Mouse (Mus musculus) stomach, embryonic 16.5 days (tissue): Measurements from ENCODE around the gene Sipa1l3. TPM values are rescaled to one million over a fixed set of nuclear protein-coding genes. Genes with fewer than 3 reads are reported as not detected.

Experiments used
- ATAC-seq: fragments of 200-750 bp; cut with Nextera tagmentation; 2 replicates; pipeline ENCODE4 v1.8.0; 2017; ENCODE audit warnings: moderate number of reproducible peaks, moderate TSS enrichment; ENCODE audit not compliant: insufficient read depth, low FRiP score
- H3K27ac ChIP-seq: fragments of 300-500 bp; sonication (generic); 2 replicates; pipeline ENCODE4 v1.5.1; 2014; ENCODE audit warnings: low read length
- H3K27me3 ChIP-seq: fragments of 300-500 bp; sonication (generic); 2 replicates; pipeline ENCODE4 v1.6.1; 2014; ENCODE audit warnings: low read length, control low read depth, mixed read lengths; ENCODE audit not compliant: control insufficient read depth, insufficient read depth
- H3K36me3 ChIP-seq: fragments of 300-500 bp; sonication (generic); 2 replicates; pipeline ENCODE4 v1.6.1; 2014; ENCODE audit warnings: low read length; ENCODE audit not compliant: control insufficient read depth, insufficient read depth
- H3K4me1 ChIP-seq: fragments of 300-500 bp; sonication (generic); 2 replicates; pipeline ENCODE4 v1.6.1; 2014; ENCODE audit warnings: low read length, control low read depth, mixed read lengths; ENCODE audit not compliant: control insufficient read depth, insufficient read depth
- H3K4me2 ChIP-seq: fragments of 300-500 bp; sonication (generic); 2 replicates; pipeline ENCODE4 v1.6.1; 2014; ENCODE audit warnings: low read depth, low read length, mixed read lengths
- H3K4me3 ChIP-seq: fragments of 300-500 bp; sonication (generic); replicated peaks from 2 replicates; pipeline ENCODE4 v1.5.1; 2014; ENCODE audit warnings: mild to moderate bottlenecking, low read length
- H3K9ac ChIP-seq: fragments of 300-500 bp; sonication (generic); 2 replicates; pipeline ENCODE4 v1.6.1; 2014; ENCODE audit warnings: low read length
- H3K9me3 ChIP-seq: fragments of 300-500 bp; sonication (generic); replicated peaks from 2 replicates; pipeline ENCODE4 v1.6.1; 2016; ENCODE audit warnings: low read length, control low read depth; ENCODE audit not compliant: control insufficient read depth
- WGBS: fragments of 180-500 bp; shearing (Covaris S2); extraction: QIAGEN DNeasy Blood & Tissue Kit; methylation state at CpG from one replicate; pipeline ENCODE4 v1.1.7; 2014; 5-methylcytosine and 5-hydroxymethylcytosine counted together
- polyA plus RNA-seq: library from polyadenylated mRNA; unstranded; fragments of >200 nt; fragmentation: Nextera tagmentation; extraction: Ambion mirVana; gene quantifications from 2 replicates; pipeline ENCODE4 v1.2.1, GENCODE M21; 2015

Gene Sipa1l3
- polyA plus RNA-seq, 1 experiment from 2014 or later = 22.2 TPM

GRCm38 (mm10) chr7:29306619-29307018 lies 211.8 kb downstream of the Sipa1l3 start:
- peaks cover 18% of the 10 kb centered on the region; the same call in 1 of the 2 replicates for H3K27me3 ChIP-seq
- H3K4me1 ChIP-seq = peaks cover 40% of the 10 kb centered on the region

GRCm38 (mm10) chr7:29306108-29306507 lies 212.3 kb downstream of the Sipa1l3 start:
- peaks cover 40% of the 10 kb centered on the region for H3K4me1 ChIP-seq
- no peaks in the 10 kb centered on the region for H3K9me3 ChIP-seq
- H3K27me3 ChIP-seq = peaks cover 18% of the 10 kb centered on the region; the same call in 1 of the 2 replicates
- ATAC-seq = no peak
- H3K27ac ChIP-seq = no peak overlapping the region
- no peak overlapping the region for H3K4me2 ChIP-seq
- no peak overlapping the region for H3K9ac ChIP-seq
- H3K4me3 ChIP-seq = no peak overlapping the region
- 69% methylated on average over 7 of the region's 7 CpGs for WGBS
- no peaks in the 10 kb centered on the region for H3K36me3 ChIP-seq

More at GRCm38 (mm10) chr7:29306619-29307018, 211.8 kb downstream of the Sipa1l3 start:
- Histone ChIP-seq H3K27ac (no peak overlapping the region), H3K36me3 (no peaks in the 10 kb centered on the region), H3K9me3 (no peaks in the 10 kb centered on the region), H3K4me2 (0 out of 2 replicates have a peak overlapping the region, but pooled peaks have one; percentile 99), H3K9ac (no peak overlapping the region), H3K4me3 (no peak overlapping the region)
- WGBS = 33% methylated on average over 7 of the region's 7 CpGs
- no peak for ATAC-seq

GRCm38 (mm10) chr7:29305263-29305988 lies 213.0 kb downstream of the Sipa1l3 start:
- Histone ChIP-seq H3K27me3 (peaks cover 18% of the 10 kb centered on the region; the same call in 1 of the 2 replicates), H3K9me3 (no peaks in the 10 kb centered on the region), H3K9ac (peak overlapping the region; percentile 70; the same call in 1 of the 2 replicates), H3K36me3 (no peaks in the 10 kb centered on the region), H3K4me3 (peak overlapping the region; percentile 58), H3K27ac (no peak overlapping the region), H3K4me1 (peaks cover 40% of the 10 kb centered on the region), H3K4me2 (peak overlapping the region; percentile 97)
- WGBS = 46% methylated on average over 9 of the region's 9 CpGs
- no peak for ATAC-seq

- peak overlapping the region; percentile 97 for H3K4me2 ChIP-seq
- peak overlapping the region; percentile 58 for H3K4me3 ChIP-seq
- no peak overlapping the region for H3K27ac ChIP-seq
- no peaks in the 10 kb centered on the region for H3K9me3 ChIP-seq
- peaks cover 39% of the 10 kb centered on the region for H3K4me1 ChIP-seq
- WGBS = under 1% methylated on average over 48 of the region's 48 CpGs
- peaks cover 18% of the 10 kb centered on the region; the same call in 1 of the 2 replicates for H3K27me3 ChIP-seq
- no peak for ATAC-seq
- H3K36me3 ChIP-seq = no peaks in the 10 kb centered on the region
- H3K9ac ChIP-seq = peak overlapping the region; percentile 70
These were observed 213.8 kb downstream of the Sipa1l3 start for GRCm38 (mm10) chr7:29304463-29305262.

- ATAC-seq = peak; percentile 88
- Histone ChIP-seq H3K9me3 (no peaks in the 10 kb centered on the region), H3K4me1 (peaks cover 32% of the 10 kb centered on the region), H3K4me2 (peak within 1 kb of the TSS; percentile 97), H3K36me3 (no peaks in the 10 kb centered on the region), H3K9ac (peak within 1 kb of the TSS; percentile 70), H3K27ac (no peak within 1 kb of the TSS), H3K4me3 (peak within 1 kb of the TSS; percentile 58), H3K27me3 (peaks cover 16% of the 10 kb centered on the region; the same call in 1 of the 2 replicates)
- WGBS = under 1% methylated on average over 65 of the region's 67 CpGs
These were observed 214.5 kb downstream of the Sipa1l3 start, which contains the start of gene Dpf1 for GRCm38 (mm10) chr7:29303738-29304462. Dpf1 (plus strand) TSS chr7:29303951.

GRCm38 (mm10) chr7:29302641-29303040 lies 215.8 kb downstream of the Sipa1l3 start:
- H3K27me3 ChIP-seq = peaks cover 16% of the 10 kb centered on the region; the same call in 1 of the 2 replicates
- no peaks in the 10 kb centered on the region for H3K36me3 ChIP-seq
- no peaks in the 10 kb centered on the region for H3K9me3 ChIP-seq
- WGBS = 56% methylated on average over 7 of the region's 7 CpGs
- no peak overlapping the region for H3K9ac ChIP-seq
- H3K4me3 ChIP-seq = no peak overlapping the region
- no peak overlapping the region for H3K27ac ChIP-seq
- no peak for ATAC-seq
- H3K4me2 ChIP-seq = no peak overlapping the region
- H3K4me1 ChIP-seq = peaks cover 24% of the 10 kb centered on the region

- Histone ChIP-seq H3K4me1 (peaks cover 16% of the 10 kb centered on the region), H3K36me3 (no peaks in the 10 kb centered on the region), H3K4me3 (no peak overlapping the region), H3K9ac (no peak overlapping the region), H3K27me3 (peaks cover 16% of the 10 kb centered on the region; the same call in 1 of the 2 replicates), H3K4me2 (no peak overlapping the region), H3K9me3 (no peaks in the 10 kb centered on the region), H3K27ac (no peak overlapping the region)
- 4% methylated on average over 7 of the region's 7 CpGs for WGBS
- no peak for ATAC-seq
These were observed 217.3 kb downstream of the Sipa1l3 start for GRCm38 (mm10) chr7:29301127-29301566.

- WGBS = 7% methylated on average over 10 of the region's 10 CpGs
- H3K4me2 ChIP-seq = no peak overlapping the region
These were observed 221.4 kb downstream of the Sipa1l3 start for GRCm38 (mm10) chr7:29296998-29297397.

More at GRCm38 (mm10) chr7:29296998-29297397, 221.4 kb downstream of the Sipa1l3 start:
- H3K36me3 ChIP-seq = no peaks in the 10 kb centered on the region
- H3K27me3 ChIP-seq = no peaks in the 10 kb centered on the region; the same call in 1 of the 2 replicates
- no peak overlapping the region for H3K9ac ChIP-seq
- H3K9me3 ChIP-seq = no peaks in the 10 kb centered on the region
- H3K27ac ChIP-seq = no peak overlapping the region
- no peak; the same call in 1 of the 2 replicates for ATAC-seq
- H3K4me3 ChIP-seq = no peak overlapping the region
- peaks cover 19% of the 10 kb centered on the region for H3K4me1 ChIP-seq
